Mouse (Mus musculus) cortical plate, adult 2 months (tissue): Measurements from ENCODE around the gene Coq4.
A peak's percentile ranks its signal among the peaks of the same experiment; 100 is the strongest.

Experiments
- CTCF ChIP-seq: fragments of 200-500 bp; IDR thresholded peaks from 2 replicates; pipeline ENCODE4 v1.5.1; 2011; ENCODE audit warnings: mild to moderate bottlenecking, control low read depth, low read length; ENCODE audit not compliant: insufficient read depth; ENCODE audit errors: extremely low read depth
- POLR2A ChIP-seq: fragments of 200-500 bp; IDR thresholded peaks from 2 replicates; pipeline ENCODE4 v1.6.1; 2011; ENCODE audit warnings: mild to moderate bottlenecking, low read length, control low read depth; ENCODE audit not compliant: insufficient read depth; ENCODE audit errors: extremely low read depth

GRCm38 (mm10) chr2:29787104-29787917 lies at the start of gene Coq4:
- TF ChIP-seq POLR2A = peak; percentile 74
- no peak for TF ChIP-seq CTCF
